Mouse (Mus musculus) erythroblast, embryonic 14.5 days (primary cell): Measurements from ENCODE around the gene Gps2.

Source experiments
- GATA1 ChIP-seq: IDR thresholded peaks from 2 replicates; pipeline ENCODE4 v1.6.1; 2012; ENCODE audit warnings: low read length, inconsistent platforms, mixed read lengths
- TAL1 ChIP-seq: IDR thresholded peaks from 3 replicates; pipeline ENCODE4 v1.6.1; 2012; ENCODE audit warnings: low read length, inconsistent platforms, mixed read lengths

DNA sequence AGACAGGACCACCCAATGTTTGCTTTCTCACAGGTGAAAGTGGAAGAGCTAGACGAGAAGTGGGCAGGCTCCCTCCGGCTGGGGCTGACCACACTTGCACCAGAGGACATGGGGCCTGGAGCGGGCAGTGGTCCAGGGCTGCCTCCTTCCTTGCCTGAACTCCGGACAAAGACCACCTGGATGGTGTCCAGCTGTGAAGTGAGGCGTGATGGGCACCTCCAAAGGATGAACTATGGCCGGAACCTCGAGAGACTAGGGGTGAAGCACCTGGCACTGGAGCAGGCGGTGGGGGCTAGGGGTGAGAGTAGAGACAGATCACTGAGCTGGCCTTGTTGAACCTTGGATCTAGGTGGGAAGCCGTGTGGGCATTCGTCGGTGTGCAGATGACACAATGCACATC is 5.0 kb upstream of the Gps2 start:
- TF ChIP-seq GATA1 (no peak), TAL1 (no peak)
